Mouse (Mus musculus) bone marrow, adult 2 months (tissue): Measurements from ENCODE around the gene Sgcb. TPM values are rescaled to one million over a fixed set of nuclear protein-coding genes. Genes with fewer than 3 reads are reported as not detected.
"Not testable (repeated sequence)": the region's sequence is repeated elsewhere in the genome, so short reads cannot be mapped to it uniquely, and the experiment has no call there.

Experiments used
- H3K27ac ChIP-seq: fragments of 200-500 bp; 2 replicates; pipeline ENCODE4 v1.5.1; 2012; ENCODE audit warnings: low read depth, mild to moderate bottlenecking, control low read depth, inconsistent platforms, low read length; ENCODE audit not compliant: control insufficient read depth, poor library complexity, insufficient read depth
- H3K4me1 ChIP-seq: fragments of 200-500 bp; 2 replicates; pipeline ENCODE4 v1.6.1; 2011; ENCODE audit warnings: low read length; ENCODE audit not compliant: control insufficient read depth, insufficient read depth
- H3K4me3 ChIP-seq: fragments of 200-500 bp; replicated peaks from 2 replicates; pipeline ENCODE3; 2011; ENCODE audit warnings: mild to moderate bottlenecking, low read depth, low read length, control low read depth; ENCODE audit not compliant: control insufficient read depth
- CTCF ChIP-seq: fragments of 200-500 bp; IDR thresholded peaks from 2 replicates; pipeline ENCODE4 v1.5.1; 2011; ENCODE audit warnings: low read length, control low read depth; ENCODE audit not compliant: control insufficient read depth, insufficient read depth
- POLR2A ChIP-seq: fragments of 200-500 bp; IDR thresholded peaks from 2 replicates; pipeline ENCODE4 v1.6.1; 2011; ENCODE audit warnings: low read depth, mild to moderate bottlenecking, control low read depth, low read length, borderline replicate concordance; ENCODE audit not compliant: control insufficient read depth
- WGBS: fragments of 180-500 bp; shearing (Covaris S2); methylation state at CpG from one replicate; pipeline ENCODE4 v1.1.7; 2018; 5-methylcytosine and 5-hydroxymethylcytosine counted together
- polyA plus RNA-seq: library from polyadenylated mRNA; stranded (reverse); fragments of >200 nt; gene quantifications from 2 replicates; pipeline ENCODE4 v1.2.4, GENCODE M21; 2011; ENCODE audit warnings: low replicate concordance; ENCODE audit not compliant: missing spikeins, insufficient read depth, insufficient read length

The Sgcb gene
- polyA plus RNA-seq, 1 experiment, result 4.2 TPM

- 87% methylated on average over 6 of the region's 6 CpGs for WGBS
- Histone ChIP-seq H3K4me1 (no peaks in the 10 kb centered on the region), H3K4me3 (no peak overlapping the region), H3K27ac (no peak overlapping the region)
- TF ChIP-seq CTCF (no peak), POLR2A (no peak)
Observed at GRCm38 (mm10) chr5:73604542-73604941, 43.0 kb downstream of the Sgcb start.

- H3K4me3 ChIP-seq, result no peak overlapping the region
- H3K27ac ChIP-seq, result no peak overlapping the region
- 62% methylated on average over 3 of the region's 3 CpGs for WGBS
- H3K4me1 ChIP-seq, result no peaks in the 10 kb centered on the region
- TF ChIP-seq POLR2A (no peak), CTCF (no peak)
Observed at GRCm38 (mm10) chr5:73602865-73603264, 44.7 kb downstream of the Sgcb start.

- Histone ChIP-seq H3K4me3 (no peak overlapping the region), H3K4me1 (no peaks in the 10 kb centered on the region), H3K27ac (no peak overlapping the region)
- WGBS, result 75% methylated on average over 8 of the region's 8 CpGs
- no peak for TF ChIP-seq POLR2A
- no peak for TF ChIP-seq CTCF
Observed at GRCm38 (mm10) chr5:73601361-73601763, 46.2 kb downstream of the Sgcb start.

- H3K4me3 ChIP-seq, result no peak overlapping the region
- no peaks in the 10 kb centered on the region for H3K4me1 ChIP-seq
- TF ChIP-seq CTCF, result no peak
- TF ChIP-seq POLR2A, result no peak
- H3K27ac ChIP-seq, result no peak overlapping the region
- 69% methylated on average over 2 of the region's 2 CpGs for WGBS
Observed at GRCm38 (mm10) chr5:73599991-73600390, 47.6 kb downstream of the Sgcb start.

- 64% methylated on average over 5 of the region's 5 CpGs for WGBS
- Histone ChIP-seq H3K4me3 (no peak overlapping the region), H3K27ac (no peak overlapping the region), H3K4me1 (no peaks in the 10 kb centered on the region)
- TF ChIP-seq POLR2A, result no peak
- no peak for TF ChIP-seq CTCF
Observed at GRCm38 (mm10) chr5:73598943-73599695, 48.5 kb downstream of the Sgcb start.

- no peaks in the 10 kb centered on the region for H3K4me1 ChIP-seq
- H3K27ac ChIP-seq, result no peak overlapping the region
- TF ChIP-seq POLR2A (no peak), CTCF (no peak)
- no peak overlapping the region for H3K4me3 ChIP-seq
- WGBS, result 78% methylated on average over 3 of the region's 3 CpGs
Observed at GRCm38 (mm10) chr5:73587119-73587518, 60.5 kb downstream of the Sgcb start.

GRCm38 (mm10) chr5:73586597-73586996 lies 61.0 kb downstream of the Sgcb start:
- 76% methylated on average over 4 of the region's 4 CpGs for WGBS
- H3K4me3 ChIP-seq, result no peak overlapping the region
- TF ChIP-seq POLR2A (no peak), CTCF (no peak)
- H3K27ac ChIP-seq, result no peak overlapping the region
- no peaks in the 10 kb centered on the region for H3K4me1 ChIP-seq

- Histone ChIP-seq H3K27ac (no peak overlapping the region), H3K4me3 (no peak overlapping the region), H3K4me1 (no peaks in the 10 kb centered on the region)
- TF ChIP-seq CTCF, result no peak
- WGBS, result 49% methylated on average over 7 of the region's 7 CpGs
Observed at GRCm38 (mm10) chr5:73585212-73586115, 62.1 kb downstream of the Sgcb start.

GRCm38 (mm10) chr5:73584011-73584410 lies 63.6 kb downstream of the Sgcb start:
- H3K27ac ChIP-seq, H3K4me1 ChIP-seq, H3K4me3 ChIP-seq: not testable (repeated sequence)
- 74% methylated on average over 6 of the region's 6 CpGs for WGBS

Other genes with a start within 250 kb of the Sgcb start
- gene Cwh43, start 241.7 kb downstream of the Sgcb start, polyA plus RNA-seq, result not detected in 2 replicates
- gene Dcun1d4, start 166.8 kb downstream of the Sgcb start, polyA plus RNA-seq, result 1.9 and 3.6 TPM in 2 replicates
- gene Lrrc66, start 15.3 kb downstream of the Sgcb start, polyA plus RNA-seq, result 2.8 TPM in 1 of 2 replicates, not detected in the other
- gene Spata18, start 3.6 kb upstream of the Sgcb start, polyA plus RNA-seq, result not detected in 2 replicates